Mouse (Mus musculus) embryonic facial prominence, embryonic 12.5 days (tissue): ENCODE data around the gene Kxd1. TPM values are rescaled to one million over a fixed set of nuclear protein-coding genes. Genes with fewer than 3 reads are reported as not detected.

ENCODE experiments used
- ATAC-seq: fragments of 200-750 bp; cut with Nextera tagmentation; 2 replicates; pipeline ENCODE4 v1.8.0; 2017; ENCODE audit not compliant: insufficient number of reproducible peaks, insufficient read depth, low FRiP score, low TSS enrichment
- H3K27ac ChIP-seq: fragments of 300-500 bp; sonication (generic); 2 replicates; pipeline ENCODE4 v1.5.1; 2016; ENCODE audit warnings: mild to moderate bottlenecking
- H3K27me3 ChIP-seq: fragments of 300-500 bp; sonication (generic); 2 replicates; pipeline ENCODE4 v1.6.1; 2016; ENCODE audit warnings: mild to moderate bottlenecking, moderate library complexity
- H3K36me3 ChIP-seq: fragments of 300-500 bp; sonication (generic); 2 replicates; pipeline ENCODE4 v1.6.1; 2016; ENCODE audit warnings: mild to moderate bottlenecking
- H3K4me1 ChIP-seq: fragments of 300-500 bp; sonication (generic); 2 replicates; pipeline ENCODE4 v1.6.1; 2016
- H3K4me2 ChIP-seq: fragments of 300-500 bp; sonication (generic); replicated peaks from 2 replicates; pipeline ENCODE4 v1.6.1; 2016; ENCODE audit warnings: mild to moderate bottlenecking, moderate library complexity
- H3K4me3 ChIP-seq: fragments of 300-500 bp; sonication (generic); 2 replicates; pipeline ENCODE4 v1.5.1; 2016; ENCODE audit warnings: mild to moderate bottlenecking
- H3K9ac ChIP-seq: fragments of 300-500 bp; sonication (generic); 2 replicates; pipeline ENCODE4 v1.6.1; 2016; ENCODE audit warnings: mild to moderate bottlenecking, moderate library complexity
- H3K9me3 ChIP-seq: fragments of 300-500 bp; sonication (generic); 2 replicates; pipeline ENCODE4 v1.6.1; 2016; ENCODE audit warnings: mild to moderate bottlenecking, moderate library complexity
- WGBS: fragments of 180-500 bp; shearing (Covaris S2); methylation state at CpG from one replicate; pipeline ENCODE4 v1.1.7; 2016; 5-methylcytosine and 5-hydroxymethylcytosine counted together
- polyA plus RNA-seq: library from polyadenylated mRNA; unstranded; fragments of >200 nt; fragmentation: Nextera tagmentation; extraction: Ambion mirVana; gene quantifications from 2 replicates; pipeline ENCODE4 v1.2.1, GENCODE M21; 2016

The Kxd1 gene
- polyA plus RNA-seq, 1 experiment from 2014 or later, result 54.7 TPM

DNA sequence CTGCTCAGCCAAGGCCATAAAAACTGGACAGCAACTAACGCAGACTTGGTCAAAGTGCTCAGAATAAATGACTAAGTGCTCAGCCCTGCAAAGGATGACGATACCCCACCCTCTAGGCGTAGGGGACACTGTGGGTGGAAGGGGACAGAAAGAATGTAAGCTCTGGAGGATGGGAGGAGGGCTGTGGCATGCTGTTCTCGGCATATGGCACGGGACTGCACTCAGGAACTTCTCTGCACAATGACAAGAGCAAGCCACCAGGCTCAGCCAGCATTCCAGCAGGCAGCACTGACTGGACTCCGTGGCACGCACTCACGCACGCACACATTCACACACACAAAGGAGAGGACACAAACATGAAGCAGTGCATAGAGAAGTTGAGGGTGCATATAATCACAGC, 67.2 kb downstream of the Kxd1 start:
- no peaks in the 10 kb centered on the region for H3K27me3 ChIP-seq
- H3K4me3 ChIP-seq, result no peak overlapping the region
- 0 out of 2 replicates have a peak, but pooled peaks cover under 1% of the 10 kb centered on the region for H3K36me3 ChIP-seq
- H3K9me3 ChIP-seq, result no peaks in the 10 kb centered on the region
- H3K4me2 ChIP-seq, result no peak overlapping the region
- no peak overlapping the region for H3K9ac ChIP-seq
- 82% methylated on average over 9 of the region's 9 CpGs for WGBS
- H3K4me1 ChIP-seq, result no peaks in the 10 kb centered on the region
- H3K27ac ChIP-seq, result no peak overlapping the region
- ATAC-seq, result no peak

DNA sequence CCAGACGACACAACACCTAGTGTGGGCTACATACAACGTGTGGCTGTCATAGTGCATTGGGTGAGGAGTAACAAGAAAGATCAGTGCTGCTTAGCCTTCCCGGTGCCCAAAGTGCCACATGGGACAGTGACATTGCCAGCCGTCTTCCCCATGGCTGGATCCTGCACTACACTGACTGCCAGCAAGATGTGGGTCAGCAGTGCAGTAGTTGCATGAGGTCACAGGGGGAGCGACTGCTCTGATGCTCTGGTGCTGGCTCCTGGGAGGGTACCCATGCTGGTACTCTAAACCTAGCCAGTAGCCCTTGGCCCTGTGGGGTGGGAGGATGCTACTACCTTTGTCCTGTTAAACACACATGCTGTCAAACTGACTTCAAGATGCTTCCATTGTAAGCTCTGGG, 67.6 kb downstream of the Kxd1 start:
- no peak for ATAC-seq
- no peaks in the 10 kb centered on the region for H3K27me3 ChIP-seq
- WGBS, result 91% methylated on average over 5 of the region's 5 CpGs

DNA sequence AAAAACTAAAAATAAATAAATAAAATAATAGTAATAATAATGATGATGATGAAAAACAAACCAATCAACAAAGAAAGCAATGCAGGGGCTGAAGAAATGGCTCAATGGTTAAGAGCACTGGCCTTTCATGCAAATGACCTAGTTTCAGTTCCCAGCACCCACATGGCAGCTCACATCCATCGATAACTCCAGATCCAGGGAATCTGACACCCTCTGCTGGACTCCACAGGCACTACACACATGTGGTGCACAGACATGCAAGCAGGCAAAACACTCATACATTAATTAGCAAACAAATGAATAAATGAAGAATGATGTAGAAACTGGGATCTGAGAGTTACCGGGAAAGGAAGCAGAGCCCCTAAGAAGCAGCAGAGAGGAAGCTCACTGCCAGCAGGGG, 68.1 kb downstream of the Kxd1 start:
- no peak overlapping the region for H3K27ac ChIP-seq
- no peak overlapping the region for H3K9ac ChIP-seq
- no peaks in the 10 kb centered on the region for H3K9me3 ChIP-seq
- 96% methylated on average over 2 of the region's 2 CpGs for WGBS
- no peaks in the 10 kb centered on the region for H3K27me3 ChIP-seq
- no peak for ATAC-seq
- no peak overlapping the region for H3K4me3 ChIP-seq
- H3K4me2 ChIP-seq, result no peak overlapping the region
- no peaks in the 10 kb centered on the region for H3K36me3 ChIP-seq
- H3K4me1 ChIP-seq, result no peaks in the 10 kb centered on the region

More for the DNA sequence above, 67.6 kb downstream of the Kxd1 start:
- no peak overlapping the region for H3K9ac ChIP-seq
- H3K9me3 ChIP-seq, result no peaks in the 10 kb centered on the region
- no peak overlapping the region for H3K27ac ChIP-seq
- no peak overlapping the region for H3K4me3 ChIP-seq
- H3K4me1 ChIP-seq, result no peaks in the 10 kb centered on the region
- H3K36me3 ChIP-seq, result no peaks in the 10 kb centered on the region
- no peak overlapping the region for H3K4me2 ChIP-seq

DNA sequence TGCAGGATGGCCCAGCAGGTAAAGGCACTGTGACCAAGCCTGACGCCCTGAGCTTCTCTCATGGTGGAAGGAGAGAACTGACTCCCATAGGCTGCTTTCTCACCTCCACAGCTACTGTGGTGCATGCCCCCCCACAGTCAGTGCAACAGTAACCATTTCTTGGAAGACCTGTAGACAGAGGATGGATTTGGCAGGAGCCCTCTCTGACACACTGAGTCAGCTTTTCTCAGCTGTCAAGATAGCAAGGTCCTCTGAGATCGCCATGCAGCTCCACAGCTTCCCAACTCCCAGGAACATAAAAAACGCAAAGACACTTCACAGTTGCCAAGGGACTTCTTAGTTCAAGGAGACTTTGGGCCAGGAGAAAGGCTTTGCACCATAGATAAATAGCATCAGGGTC, 69.3 kb downstream of the Kxd1 start:
- Histone ChIP-seq H3K27ac (no peak overlapping the region), H3K4me3 (no peak overlapping the region), H3K27me3 (no peaks in the 10 kb centered on the region), H3K9ac (no peak overlapping the region), H3K4me2 (no peak overlapping the region), H3K9me3 (no peaks in the 10 kb centered on the region), H3K36me3 (no peaks in the 10 kb centered on the region), H3K4me1 (0 out of 2 replicates have a peak, but pooled peaks cover 4% of the 10 kb centered on the region)
- WGBS, result 88% methylated on average over 3 of the region's 3 CpGs
- ATAC-seq, result no peak

Other genes starting within 250 kb of the Kxd1 start
- 89.4 and 89.6 TPM in 2 replicates for gene Homer3, start 245.1 kb downstream of the Kxd1 start, polyA plus RNA-seq
- 54.8 and 58.9 TPM in 2 replicates for gene Ddx49, start 225.5 kb downstream of the Kxd1 start, polyA plus RNA-seq
- gene Cope, start 225.4 kb downstream of the Kxd1 start, polyA plus RNA-seq, result 267 and 295 TPM in 2 replicates
- gene Cers1, start 212.2 kb downstream of the Kxd1 start, polyA plus RNA-seq, result 10.0 and 11.1 TPM in 2 replicates
- gene Gdf1, start 198.1 kb downstream of the Kxd1 start, polyA plus RNA-seq, result 2.1 and 3.2 TPM in 2 replicates
- 33.7 and 36.0 TPM in 2 replicates for gene Upf1, start 174.7 kb downstream of the Kxd1 start, polyA plus RNA-seq
- 0.61 and 1.4 TPM in 2 replicates for gene Comp, start 154.4 kb downstream of the Kxd1 start, polyA plus RNA-seq
- 22.1 and 24.1 TPM in 2 replicates for gene Crtc1, start 88.4 kb downstream of the Kxd1 start, polyA plus RNA-seq
- gene Klhl26, start 51.0 kb downstream of the Kxd1 start, polyA plus RNA-seq, result 27.7 and 29.6 TPM in 2 replicates
- gene Tmem59l, start 40.6 kb downstream of the Kxd1 start, polyA plus RNA-seq, result 27.1 and 29.6 TPM in 2 replicates
- 70.1 and 74.4 TPM in 2 replicates for gene Crlf1, start 34.8 kb downstream of the Kxd1 start, polyA plus RNA-seq
- gene Rex1bd, start 21.2 kb downstream of the Kxd1 start, polyA plus RNA-seq, result 145 and 146 TPM in 2 replicates
- gene Uba52, start 17.2 kb downstream of the Kxd1 start, polyA plus RNA-seq, result 863 and 916 TPM in 2 replicates
- 306 and 327 TPM in 2 replicates for gene Fkbp8, start 232 bp downstream of the Kxd1 start, polyA plus RNA-seq
- gene Ell, start 11.5 kb upstream of the Kxd1 start, polyA plus RNA-seq, result 19.1 TPM in 2 replicates
- 185 and 195 TPM in 2 replicates for gene Isyna1, start 66.4 kb upstream of the Kxd1 start, polyA plus RNA-seq
- gene Ssbp4, start 80.9 kb upstream of the Kxd1 start, polyA plus RNA-seq, result 134 and 142 TPM in 2 replicates
- gene Lrrc25, start 88.2 kb upstream of the Kxd1 start, polyA plus RNA-seq, result 1.1 and 1.2 TPM in 2 replicates
- gene Gdf15, start 104.5 kb upstream of the Kxd1 start, polyA plus RNA-seq, result not detected in 2 replicates
- 59.5 and 70.4 TPM in 2 replicates for gene Pgpep1, start 132.4 kb upstream of the Kxd1 start, polyA plus RNA-seq
- gene Lsm4, start 145.3 kb upstream of the Kxd1 start, polyA plus RNA-seq, result 303 and 326 TPM in 2 replicates
- 142 and 150 TPM in 2 replicates for gene Jund, start 171.0 kb upstream of the Kxd1 start, polyA plus RNA-seq
- not detected in 2 replicates for gene Iqcn, start 175.5 kb upstream of the Kxd1 start, polyA plus RNA-seq
- not detected in 2 replicates for gene Gm3336, start 190.6 kb upstream of the Kxd1 start, polyA plus RNA-seq
- gene Pde4c, start 195.8 kb upstream of the Kxd1 start, polyA plus RNA-seq, result 0.17 and 0.29 TPM in 2 replicates
- 27.0 and 27.6 TPM in 2 replicates for gene Rab3a, start 226.7 kb upstream of the Kxd1 start, polyA plus RNA-seq
- gene Mpv17l2, start 233.0 kb upstream of the Kxd1 start, polyA plus RNA-seq, result 32.7 and 35.7 TPM in 2 replicates
- gene Pik3r2, start 248.8 kb upstream of the Kxd1 start, polyA plus RNA-seq, result 76.8 and 78.0 TPM in 2 replicates